Mouse (Mus musculus) heart, adult 18-20 months (tissue): ENCODE data around the gene Abca13. TPM values are rescaled to one million over a fixed set of nuclear protein-coding genes. Genes with fewer than 3 reads are reported as not detected.

Experiments
- DNase-seq, 2 experiments: peaks; one replicate each; pipeline ENCODE4 v3.0.0; 2021 to 2022; ENCODE audit warnings: mixed read lengths in 1 of 2
- total RNA-seq, 2 experiments: library from RNA; stranded (reverse); gene quantifications; 2 replicates each; pipeline ENCODE4 v1.2.3; 2021

Abca13 gene
- total RNA-seq, 2 experiments from 2014 or later = 0.05 TPM; not detected in 1

DNA sequence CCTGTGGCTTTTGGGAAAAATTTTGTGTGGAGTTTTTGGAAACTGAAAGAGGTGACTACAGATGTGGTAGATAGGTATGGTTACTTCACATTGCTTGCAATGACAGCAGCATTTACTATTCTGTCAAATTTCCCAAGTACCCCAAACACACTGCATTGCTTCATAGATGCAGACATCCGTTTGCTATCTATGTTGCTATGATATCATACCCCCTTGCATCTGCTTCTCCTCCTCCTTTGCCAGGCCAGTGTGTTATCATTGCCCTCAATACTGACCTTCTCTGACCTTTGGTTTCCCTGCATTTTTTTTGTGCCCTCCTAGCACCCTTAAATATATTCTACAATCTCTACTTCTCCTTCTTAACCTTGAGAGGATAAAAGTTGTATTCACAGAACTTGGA is 341.4 kb downstream of the Abca13 start:
- DNase-seq = no peak

GRCm38 (mm10) chr11:9533658-9534202 is 342.0 kb downstream of the Abca13 start:
- no peak for DNase-seq

DNA sequence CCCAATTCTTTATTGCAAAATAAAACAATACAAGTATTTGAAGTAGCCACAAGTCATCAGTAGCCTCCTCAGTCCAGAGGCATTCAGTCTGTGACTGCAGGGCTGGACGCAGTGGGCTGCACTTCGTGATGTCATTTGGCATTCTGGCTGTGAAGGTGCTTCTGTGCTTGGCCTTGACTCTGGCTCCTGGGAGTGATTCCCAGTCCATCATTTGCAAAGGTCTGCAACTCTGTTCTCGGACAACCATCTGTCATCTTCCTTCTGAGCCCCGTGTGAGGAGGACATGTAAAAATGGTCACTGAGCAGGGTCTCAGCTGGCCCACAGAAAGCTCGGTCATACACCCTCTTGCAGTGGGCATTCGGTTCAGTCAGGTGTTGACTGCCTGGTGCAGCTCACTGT is 345.1 kb downstream of the Abca13 start:
- no peak for DNase-seq

DNA sequence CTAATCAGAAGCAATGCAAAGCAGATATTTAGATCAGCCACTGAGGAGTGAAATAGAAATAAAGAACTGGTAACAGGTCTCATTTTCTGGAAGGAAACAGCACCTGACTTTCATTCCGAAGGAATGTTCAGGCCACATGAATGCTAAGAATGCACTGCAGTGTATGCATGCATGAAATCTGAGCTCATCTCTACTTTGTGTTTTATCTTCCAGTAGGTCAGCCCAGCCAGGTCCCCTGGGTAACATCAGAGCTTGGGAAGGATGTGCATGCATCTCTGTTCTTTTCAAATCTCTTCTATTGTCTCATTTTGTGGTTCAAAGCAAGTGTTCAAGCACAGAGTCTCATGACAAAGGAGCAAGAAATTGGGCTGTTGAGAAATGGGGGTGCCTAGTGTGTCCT is 346.6 kb downstream of the Abca13 start:
- DNase-seq = no peak

DNA sequence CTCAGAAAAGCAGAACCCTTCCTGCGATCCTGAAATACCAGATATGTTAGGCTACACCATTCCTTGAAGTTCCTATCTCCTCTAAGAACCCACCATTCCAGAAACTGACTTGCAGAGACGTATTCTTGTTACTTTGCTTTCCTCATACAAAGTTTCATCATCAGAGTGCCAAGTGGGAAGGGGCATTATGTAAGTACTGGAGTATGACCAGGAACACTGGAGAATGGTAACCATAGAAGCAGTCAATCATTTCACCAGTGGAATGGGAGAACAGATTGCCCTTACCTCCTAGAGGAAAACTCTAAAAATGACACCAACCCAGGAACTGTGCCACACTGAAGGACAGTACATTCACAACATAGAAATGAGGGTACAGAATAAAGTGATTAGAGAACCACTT is 368.3 kb downstream of the Abca13 start:
- no peak for DNase-seq

DNA sequence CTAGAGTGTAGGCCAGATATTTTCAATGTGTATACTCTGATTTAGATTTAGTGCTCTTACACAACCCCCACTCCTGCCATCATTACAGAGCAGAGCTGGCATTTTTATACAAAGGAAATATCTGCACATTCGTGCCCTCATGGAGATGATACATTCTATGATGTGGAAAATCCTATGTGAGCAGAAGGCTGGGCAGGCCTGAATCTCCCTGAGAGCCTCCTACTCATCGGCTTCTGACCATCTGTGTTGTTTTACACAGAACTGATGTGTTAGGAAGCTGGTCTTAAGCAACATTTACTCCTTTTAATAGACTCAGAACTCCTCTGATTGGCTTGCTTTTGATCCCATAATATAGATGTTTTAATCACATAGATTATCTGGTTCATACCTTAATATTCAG is 376.6 kb downstream of the Abca13 start:
- no peak for DNase-seq

DNA sequence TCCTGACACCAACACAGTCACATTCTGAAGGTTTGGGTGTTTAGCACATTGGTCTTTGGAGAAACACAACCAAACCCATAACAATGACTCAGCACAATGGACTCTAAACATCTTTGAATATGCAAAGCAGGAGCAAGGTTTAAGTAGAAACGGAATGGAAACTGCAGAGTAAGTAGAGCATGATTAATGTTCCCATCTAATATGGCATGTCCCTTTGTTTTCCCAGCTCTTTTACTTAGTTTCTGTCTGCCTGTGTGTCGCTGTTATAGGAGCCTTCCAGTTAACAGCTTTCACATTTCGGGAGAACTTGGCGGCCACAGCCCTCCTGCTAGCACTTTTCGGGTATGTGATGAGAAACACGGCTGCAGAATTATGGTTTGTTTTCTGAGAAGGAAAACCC is 378.6 kb downstream of the Abca13 start:
- no peak for DNase-seq

DNA sequence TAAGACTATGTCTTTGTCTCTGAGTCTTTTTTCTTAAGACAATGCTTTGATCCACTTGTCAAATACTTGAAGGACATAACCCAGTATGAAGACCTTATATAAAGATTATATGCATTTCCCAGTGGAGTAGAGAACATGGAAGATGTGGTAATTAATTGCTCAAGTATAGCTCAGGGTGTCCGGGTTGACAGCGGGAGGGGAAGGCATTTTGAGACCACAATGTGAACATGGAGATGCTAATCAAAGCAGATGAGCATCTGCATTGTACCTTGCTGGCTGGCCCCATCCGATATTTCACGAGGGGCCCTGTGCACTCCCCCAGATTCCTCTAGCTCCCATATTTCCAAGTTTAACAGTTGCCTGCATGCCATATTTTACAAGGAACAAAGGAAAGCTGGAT is 383.2 kb downstream of the Abca13 start:
- no peak for DNase-seq

DNA sequence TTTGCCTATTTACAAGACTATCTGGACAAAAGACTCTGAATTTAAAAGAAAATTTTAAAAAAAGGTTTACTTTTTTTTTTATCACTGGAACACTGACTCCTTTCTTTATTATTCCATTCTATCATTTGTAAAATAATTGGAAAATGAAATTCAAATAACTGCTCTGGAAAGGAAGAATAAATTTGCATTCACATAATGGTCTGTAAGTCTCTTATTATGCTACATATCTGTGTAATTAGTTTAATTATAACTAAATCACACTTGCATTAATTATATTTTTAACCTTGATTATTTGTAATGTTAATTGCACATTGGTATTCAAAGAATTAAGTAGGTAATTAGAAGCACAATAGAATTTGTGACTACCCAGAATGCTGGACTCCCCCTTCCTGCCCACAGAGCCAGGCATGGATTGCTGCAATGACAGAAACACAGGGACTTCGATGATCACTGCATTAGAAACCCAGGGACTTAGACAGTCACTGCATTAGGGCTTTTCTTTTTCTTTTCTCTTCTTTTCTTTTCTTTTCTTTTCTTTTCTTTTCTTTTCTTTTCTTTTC is 400.1 kb downstream of the Abca13 start:
- DNase-seq = no peak

GRCm38 (mm10) chr11:9597299-9597698 is 405.6 kb downstream of the Abca13 start:
- no peak for DNase-seq

DNA sequence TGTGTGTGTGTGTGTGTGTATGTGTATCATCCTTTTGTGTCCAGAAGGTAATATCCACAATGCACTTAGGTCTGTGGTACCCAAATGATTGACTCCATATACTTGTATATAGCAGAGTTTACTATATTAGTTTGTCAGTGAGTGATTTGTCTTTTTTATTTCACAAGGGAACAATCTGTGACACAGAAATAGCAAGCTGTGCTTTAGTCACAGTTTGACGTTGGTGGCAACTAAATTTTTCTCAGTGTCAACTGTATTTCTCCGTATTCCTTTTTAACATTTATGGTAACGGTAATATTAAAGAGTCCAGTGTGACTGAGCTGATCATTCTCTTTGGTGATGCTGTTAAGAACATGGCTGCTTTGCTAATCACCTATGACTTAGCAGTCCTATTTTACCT is 409.4 kb downstream of the Abca13 start:
- DNase-seq = no peak

DNA sequence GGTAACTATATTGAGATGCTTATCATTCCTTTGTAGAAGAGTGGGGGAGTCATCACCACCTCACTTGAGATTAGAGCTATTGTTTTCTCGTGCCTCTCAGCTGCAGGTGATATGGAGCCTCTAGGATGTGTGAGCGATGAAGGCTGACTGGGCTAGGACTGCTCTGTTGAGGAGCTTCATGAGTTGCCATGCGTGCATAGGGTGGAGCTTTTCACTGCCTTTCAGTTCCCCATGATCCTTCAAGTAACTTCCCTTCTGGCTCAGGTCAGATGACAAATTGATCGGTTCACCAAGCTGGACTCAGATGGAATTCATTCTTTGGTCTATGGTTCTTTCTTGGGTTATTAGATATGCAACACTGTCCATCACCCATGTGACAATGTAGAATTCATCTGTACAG is 410.4 kb downstream of the Abca13 start:
- DNase-seq = no peak

- no peak for DNase-seq
These were observed 416.5 kb downstream of the Abca13 start for GRCm38 (mm10) chr11:9608249-9608648.

DNA sequence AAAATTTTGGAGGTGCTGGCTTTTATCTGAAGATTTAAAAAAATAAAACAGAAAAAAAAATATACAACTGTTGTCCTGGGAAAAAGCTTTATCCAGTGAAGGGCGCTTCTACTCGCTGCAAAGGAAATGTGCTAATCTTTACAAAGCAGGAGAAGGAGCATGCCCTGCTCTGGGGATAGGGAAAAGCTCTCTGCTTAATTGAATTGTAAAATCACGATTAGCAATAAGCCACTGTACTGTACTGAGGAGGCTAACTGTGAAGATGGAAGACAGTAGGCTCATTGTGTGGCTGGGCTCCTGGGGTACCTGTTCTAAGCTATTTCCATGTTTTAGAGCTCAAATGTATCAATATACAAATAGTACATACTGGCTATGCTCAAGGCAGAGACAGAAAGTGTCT is 417.3 kb downstream of the Abca13 start:
- no peak for DNase-seq

DNA sequence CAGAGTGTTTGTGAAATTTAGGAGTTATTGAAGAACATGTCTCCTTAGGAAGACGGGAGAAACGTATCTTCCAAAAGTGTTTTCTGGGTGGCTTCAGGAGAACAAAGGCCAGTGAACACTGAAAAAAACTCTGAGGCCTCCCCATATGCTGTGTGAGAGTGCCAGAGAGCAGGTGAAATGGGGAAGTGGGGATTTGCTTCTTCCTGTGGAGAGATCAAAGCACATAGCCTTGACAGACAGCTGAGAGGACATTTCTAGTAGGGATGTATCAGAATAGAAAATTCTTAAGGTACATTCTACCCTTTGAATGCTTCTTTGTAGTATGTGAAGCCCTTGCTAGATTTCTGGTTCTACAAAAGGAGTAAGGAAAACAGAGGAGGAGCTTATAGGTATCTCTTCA is 424.4 kb downstream of the Abca13 start:
- no peak for DNase-seq

- no peak for DNase-seq
These were observed 424.9 kb downstream of the Abca13 start for GRCm38 (mm10) chr11:9616665-9617064.

DNA sequence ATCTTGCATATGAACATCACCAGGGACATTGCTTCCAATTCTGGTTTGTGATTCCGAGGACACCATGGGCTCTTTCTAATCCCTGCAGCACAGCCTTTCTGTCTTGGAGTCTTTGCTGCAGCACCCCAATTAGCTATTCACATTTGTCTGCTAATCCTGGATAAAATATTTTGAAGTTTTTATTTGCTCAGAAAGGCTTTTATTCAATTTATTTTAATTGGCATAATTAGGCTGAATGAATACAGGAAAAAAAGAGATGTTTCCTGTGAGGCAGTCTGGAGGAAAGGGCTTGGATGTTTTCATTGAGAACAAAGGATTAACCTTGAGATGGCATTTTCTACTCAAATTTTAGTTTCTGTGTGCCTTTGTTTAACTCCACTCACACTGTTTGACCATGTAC is 428.2 kb downstream of the Abca13 start:
- no peak for DNase-seq

GRCm38 (mm10) chr11:9622888-9623287 is 431.1 kb downstream of the Abca13 start:
- DNase-seq = no peak

DNA sequence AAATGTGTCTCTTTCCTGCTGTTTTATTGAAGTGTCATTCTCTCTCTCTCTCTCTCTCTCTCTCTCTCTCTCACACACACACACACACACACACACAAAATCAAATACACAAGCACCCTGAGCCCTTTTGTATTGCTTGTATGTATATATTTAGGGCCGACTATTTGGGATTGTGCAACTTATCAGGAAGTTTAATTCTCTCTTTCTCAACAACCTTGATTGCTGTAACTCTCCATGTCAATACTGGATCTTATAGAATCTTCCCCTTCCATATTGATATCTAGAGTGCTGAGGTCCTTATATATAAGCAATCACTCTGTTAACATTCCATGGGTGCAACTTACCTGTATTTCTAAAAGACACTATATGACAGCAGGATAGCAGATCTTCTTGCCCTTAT is 433.0 kb downstream of the Abca13 start:
- DNase-seq = no peak

DNA sequence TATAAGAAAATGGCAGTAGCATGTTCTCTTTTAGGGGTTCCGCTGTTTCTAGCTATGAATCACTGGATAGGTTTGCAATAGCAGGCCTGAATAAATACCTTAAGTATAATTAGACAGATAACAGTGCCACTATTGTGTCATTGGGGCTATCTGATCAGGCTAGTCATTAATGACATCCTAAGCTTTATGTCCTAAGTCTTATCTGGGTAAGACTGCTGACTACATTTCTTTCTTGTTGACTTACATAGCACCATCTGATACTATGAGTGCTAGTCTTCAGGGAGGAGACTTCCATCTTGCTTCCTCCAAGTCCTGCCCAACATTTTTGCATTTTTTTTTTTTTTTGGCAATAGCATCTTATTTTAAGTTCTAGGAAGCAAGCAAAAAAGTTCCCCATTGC is 434.1 kb downstream of the Abca13 start:
- no peak for DNase-seq

DNA sequence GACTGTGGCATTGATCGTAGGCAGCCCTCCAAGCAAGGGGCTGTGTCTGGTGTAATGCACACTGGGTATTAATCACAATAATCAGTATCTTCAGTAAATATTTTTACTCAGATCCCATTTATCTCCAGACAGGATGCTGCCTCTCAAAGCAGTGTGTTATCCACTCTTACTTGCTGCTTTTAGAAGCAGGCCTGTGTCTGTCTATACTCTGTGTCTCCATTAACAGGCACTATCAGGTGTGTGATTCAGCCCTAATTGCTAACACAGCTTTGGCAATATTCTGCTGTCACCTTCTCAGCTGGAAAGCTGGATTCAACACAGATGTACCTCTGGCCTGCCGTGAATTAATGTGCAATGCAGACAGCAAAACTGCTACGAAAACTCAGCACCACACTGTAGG is 455.5 kb downstream of the Abca13 start:
- DNase-seq = no peak

DNA sequence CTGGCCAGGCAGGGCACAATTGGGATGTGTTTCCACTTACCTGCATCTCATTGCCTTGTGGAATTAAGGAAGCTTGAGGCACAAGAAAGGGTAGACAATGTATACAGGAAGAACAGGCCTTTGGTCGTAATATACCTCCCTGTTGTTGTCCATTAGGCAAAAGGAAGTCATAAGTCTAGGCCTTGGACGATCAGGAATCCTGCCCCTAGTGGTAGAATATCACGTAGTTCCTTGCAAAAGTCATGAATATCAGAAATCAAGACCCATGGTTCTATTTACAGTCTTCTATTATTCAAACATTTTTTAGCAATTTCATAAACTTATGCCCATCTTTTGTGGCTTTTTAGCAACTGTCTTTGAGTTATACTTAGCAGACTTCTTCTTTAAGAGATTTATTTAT is 456.2 kb downstream of the Abca13 start:
- no peak for DNase-seq

DNA sequence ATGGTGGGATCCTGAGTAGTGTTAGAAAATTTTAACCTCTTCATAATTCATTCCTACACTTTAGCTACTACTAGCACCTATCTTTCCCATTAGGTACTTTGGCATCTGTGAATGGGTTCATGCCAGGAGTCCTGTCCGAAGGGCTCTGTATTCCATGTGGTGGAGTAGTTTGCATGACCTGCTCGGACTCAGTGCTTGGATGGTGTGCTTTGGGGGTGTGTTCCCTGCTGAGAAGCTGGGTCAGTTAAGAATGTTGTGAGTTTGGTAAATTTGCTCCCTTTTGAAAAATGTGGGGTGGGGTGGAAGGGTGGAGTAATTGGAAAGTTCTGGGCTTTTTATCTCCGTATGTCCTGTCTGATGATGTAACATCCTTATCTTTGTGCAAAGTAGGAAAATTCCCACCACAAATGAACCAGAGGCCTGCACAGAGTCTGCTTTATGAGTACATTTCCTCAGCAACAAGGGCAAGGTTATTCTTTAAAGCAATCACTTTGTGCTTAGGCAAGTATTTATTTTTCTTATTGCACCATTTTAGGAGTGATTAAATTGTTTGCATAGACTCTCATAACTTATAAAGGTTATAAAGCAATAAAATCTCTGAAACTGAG is 475.0 kb downstream of the Abca13 start:
- DNase-seq = peak in 1 of 2 experiments; percentile 7

DNA sequence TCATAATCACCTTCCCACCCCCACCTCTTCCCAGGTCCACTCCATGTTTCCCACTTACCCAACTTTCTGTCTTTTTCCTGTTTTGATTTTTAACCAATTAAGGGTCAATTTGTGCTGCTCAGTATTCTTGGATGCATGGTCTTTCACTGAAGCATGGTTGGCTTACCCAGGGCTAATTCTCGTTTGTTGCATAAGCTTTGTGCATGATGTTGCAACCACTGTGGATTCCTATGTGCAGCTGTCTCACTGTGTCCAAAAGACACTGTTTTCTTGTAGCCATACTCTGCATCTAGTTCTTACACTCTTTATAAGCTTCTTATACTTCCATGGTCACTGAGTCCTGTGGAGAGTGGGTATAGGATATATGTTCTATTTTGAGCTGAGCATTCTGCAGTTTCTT is 477.7 kb downstream of the Abca13 start:
- DNase-seq = no peak
